Mouse (Mus musculus) kidney, postnatal 0 days (tissue): ENCODE measurements around the gene Hoxa3. TPM values are rescaled to one million over a fixed set of nuclear protein-coding genes. Genes with fewer than 3 reads are reported as not detected.

ENCODE experiments used
- ATAC-seq: fragments of 200-750 bp; cut with Nextera tagmentation; replicated peaks from 2 replicates; pipeline ENCODE4 v1.8.0; 2017; ENCODE audit warnings: low read depth, moderate number of reproducible peaks, moderate TSS enrichment, moderate library complexity; ENCODE audit not compliant: low FRiP score
- DNase-seq: peaks from one replicate; pipeline ENCODE4 v3.0.0-alpha.2; 2016; ENCODE audit warnings: low spot score
- H3K27ac ChIP-seq: fragments of 300-500 bp; sonication (generic); 2 replicates; pipeline ENCODE4 v1.5.1; 2014; ENCODE audit warnings: mild to moderate bottlenecking
- H3K27me3 ChIP-seq: fragments of 300-500 bp; sonication (generic); 2 replicates; pipeline ENCODE4 v1.6.1; 2014; ENCODE audit warnings: low read length, mixed read lengths; ENCODE audit not compliant: insufficient read depth
- H3K36me3 ChIP-seq: fragments of 300-500 bp; sonication (generic); 2 replicates; pipeline ENCODE4 v1.6.1; 2014; ENCODE audit warnings: low read length, mixed read lengths; ENCODE audit not compliant: insufficient read depth
- H3K4me1 ChIP-seq: fragments of 300-500 bp; sonication (generic); replicated peaks from 2 replicates; pipeline ENCODE4 v1.6.1; 2014; ENCODE audit warnings: antibody characterized with exemption, low read length, mixed read lengths; ENCODE audit not compliant: insufficient read depth
- H3K4me2 ChIP-seq: fragments of 300-500 bp; sonication (generic); 2 replicates; pipeline ENCODE4 v1.6.1; 2014; ENCODE audit warnings: mild to moderate bottlenecking, low read length, moderate library complexity, mixed read lengths
- H3K4me3 ChIP-seq: fragments of 300-500 bp; sonication (generic); replicated peaks from 2 replicates; pipeline ENCODE4 v1.5.1; 2014; ENCODE audit warnings: low read depth, low read length
- H3K9ac ChIP-seq: fragments of 300-500 bp; sonication (generic); 2 replicates; pipeline ENCODE4 v1.6.1; 2014; ENCODE audit warnings: low read depth, low read length
- H3K9me3 ChIP-seq: fragments of 300-500 bp; sonication (generic); replicated peaks from 2 replicates; pipeline ENCODE4 v1.6.1; 2016; ENCODE audit warnings: low read length, inconsistent platforms, mixed read lengths
- CTCF ChIP-seq: IDR thresholded peaks from 2 replicates; pipeline ENCODE4 v1.5.1; 2016; ENCODE audit warnings: antibody characterized with exemption, low read depth, mild to moderate bottlenecking, moderate library complexity
- WGBS: fragments of 180-500 bp; shearing (Covaris S2); extraction: QIAGEN DNeasy Blood & Tissue Kit; methylation state at CpG from one replicate; pipeline ENCODE4 v1.1.7; 2014; 5-methylcytosine and 5-hydroxymethylcytosine counted together
- polyA plus RNA-seq: library from polyadenylated mRNA; unstranded; fragments of >200 nt; fragmentation: Nextera tagmentation; extraction: Ambion mirVana; gene quantifications from 2 replicates; pipeline ENCODE4 v1.2.1, GENCODE M21; 2015

Gene Hoxa3
- polyA plus RNA-seq, 1 experiment from 2014 or later: 4.8 TPM

DNA sequence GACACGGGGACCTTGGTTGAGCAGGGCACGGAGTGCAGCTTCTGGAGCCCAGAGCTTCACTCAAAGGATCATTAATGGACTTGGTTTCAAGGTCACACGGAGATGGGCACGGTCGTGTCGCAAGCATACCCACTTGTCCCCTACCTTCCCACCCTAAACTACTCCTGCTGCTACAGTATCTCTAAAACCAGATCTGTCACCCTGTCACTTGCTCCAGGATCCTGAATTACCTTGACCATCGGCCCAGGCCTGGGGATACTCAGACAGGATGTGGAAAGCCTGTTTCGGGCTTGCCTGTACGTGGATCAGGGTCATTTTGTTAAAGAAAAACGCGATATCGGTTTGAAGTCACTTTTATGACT lies 3.5 kb downstream of the Hoxa3 start:
- 7% methylated on average over 12 of the region's 12 CpGs for WGBS
- H3K9ac ChIP-seq: peak overlapping the region; percentile 64
- DNase-seq: no peak
- 0 out of 2 replicates have a peak, but pooled peaks cover 4% of the 10 kb centered on the region for H3K36me3 ChIP-seq
- TF ChIP-seq CTCF: no peak
- peaks cover 47% of the 10 kb centered on the region for H3K4me1 ChIP-seq
- H3K9me3 ChIP-seq: no peaks in the 10 kb centered on the region
- H3K27ac ChIP-seq: peak overlapping the region; percentile 85
- peak overlapping the region; percentile 89 for H3K4me2 ChIP-seq
- peak overlapping the region; percentile 78 for H3K4me3 ChIP-seq
- ATAC-seq: no peak
- H3K27me3 ChIP-seq: no peaks in the 10 kb centered on the region

DNA sequence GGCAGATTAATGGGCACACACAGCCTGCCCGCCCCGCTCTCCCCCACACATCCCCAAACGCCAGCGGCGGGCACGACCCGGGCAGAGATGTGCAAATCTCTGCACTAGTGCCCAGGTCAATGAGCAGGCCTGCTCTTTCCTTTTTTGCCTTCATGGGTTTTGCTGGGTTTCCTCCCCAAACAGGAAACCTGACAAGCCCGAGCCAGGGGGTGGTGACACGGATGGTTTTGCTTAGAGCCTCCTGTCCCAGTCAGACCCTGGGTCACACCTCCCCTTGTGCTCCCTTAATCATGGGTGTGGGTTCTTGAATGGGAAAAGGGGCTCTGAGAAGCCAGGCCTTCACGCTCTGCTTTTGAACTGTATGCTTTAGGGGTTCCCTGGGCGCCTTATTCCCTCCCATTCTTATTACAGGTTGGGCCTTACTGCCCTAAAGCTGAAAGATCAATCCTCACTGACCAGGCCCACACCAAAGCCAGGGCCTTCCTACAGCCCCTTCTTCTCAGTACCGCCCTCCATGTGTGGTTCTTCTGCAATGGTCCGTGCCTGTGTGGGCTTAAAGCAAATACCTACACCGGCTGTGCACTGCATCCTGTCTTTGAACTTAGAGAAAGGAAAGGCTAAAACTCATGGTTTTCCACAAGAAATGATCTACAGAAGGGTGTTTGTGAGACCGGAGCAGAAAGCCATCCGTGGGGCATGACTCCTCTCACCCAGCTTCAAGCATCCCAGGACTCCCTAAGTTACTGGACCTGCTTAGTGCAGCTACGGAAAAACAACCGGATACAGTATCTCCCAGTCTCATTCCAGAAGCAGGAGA lies 4.1 kb downstream of the Hoxa3 start:
- H3K27ac ChIP-seq: peak overlapping the region; percentile 85
- peaks cover 42% of the 10 kb centered on the region for H3K4me1 ChIP-seq
- H3K27me3 ChIP-seq: no peaks in the 10 kb centered on the region
- H3K9me3 ChIP-seq: no peaks in the 10 kb centered on the region
- peak overlapping the region; percentile 64 for H3K9ac ChIP-seq
- 0 out of 2 replicates have a peak, but pooled peaks cover 4% of the 10 kb centered on the region for H3K36me3 ChIP-seq
- peak; percentile 64 for DNase-seq
- 5% methylated on average over 17 of the region's 18 CpGs for WGBS
- no peak for ATAC-seq
- H3K4me2 ChIP-seq: peak overlapping the region; percentile 89
- TF ChIP-seq CTCF: no peak
- peak overlapping the region; percentile 78 for H3K4me3 ChIP-seq

DNA sequence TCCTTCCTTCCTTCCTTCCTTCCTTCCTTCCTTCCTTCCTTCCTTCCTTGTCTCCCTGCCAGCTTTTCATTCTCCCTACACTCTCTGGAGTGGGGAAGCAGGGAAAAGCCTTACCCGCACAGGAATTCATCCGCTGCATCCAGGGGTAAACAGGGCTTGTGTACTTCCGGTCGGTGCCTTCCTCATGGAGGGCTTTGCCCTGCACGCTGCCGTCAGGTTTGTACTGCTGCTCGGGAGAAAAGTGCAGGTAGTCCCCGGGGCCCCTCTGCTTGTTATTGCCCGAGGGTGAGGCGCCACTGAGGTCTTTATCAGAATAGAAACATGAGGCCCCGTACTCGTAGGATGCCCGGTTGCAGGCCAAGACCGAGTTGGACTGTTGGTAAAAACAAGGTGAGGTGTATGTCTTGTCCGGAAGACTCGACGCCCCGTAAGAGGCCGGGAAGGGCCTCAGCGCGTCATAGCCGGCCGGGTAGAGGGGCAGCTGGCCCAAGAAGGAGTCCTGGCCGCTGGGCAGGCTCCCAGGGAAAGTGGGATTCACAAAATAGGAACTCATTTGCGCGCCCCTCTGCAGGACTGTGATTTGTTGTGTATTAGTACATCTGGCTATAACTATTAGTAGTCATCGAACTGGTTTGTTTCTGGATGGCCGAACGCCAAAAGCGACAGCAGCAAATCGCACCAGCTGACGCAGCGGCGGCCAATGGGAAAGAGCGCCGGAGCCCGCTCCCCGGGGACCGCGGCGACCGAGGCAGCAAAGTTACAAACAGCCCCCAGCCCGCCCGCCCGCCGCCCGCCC lies 4.9 kb downstream of the Hoxa3 start, which contains the start of gene Hoxa6:
TSS of gene Hoxa6 (minus strand) at position 651 of the 796 bp plus-strand sequence.
- no peak for ATAC-seq

GRCm38 (mm10) chr6:52207684-52207976 lies 5.5 kb downstream of the Hoxa3 start:
- ATAC-seq: no peak
- H3K4me1 ChIP-seq: peaks cover 44% of the 10 kb centered on the region
- H3K9ac ChIP-seq: peak overlapping the region; percentile 47; the same call in 1 of the 2 replicates

More for the DNA sequence above, 4.9 kb downstream of the Hoxa3 start, which contains the start of gene Hoxa6:
- Histone ChIP-seq H3K4me2 (peak within 1 kb of the TSS; percentile 89), H3K9me3 (no peaks in the 10 kb centered on the region), H3K27me3 (no peaks in the 10 kb centered on the region), H3K36me3 (0 out of 2 replicates have a peak, but pooled peaks cover 7% of the 10 kb centered on the region), H3K27ac (peak within 1 kb of the TSS; percentile 85), H3K9ac (peak within 1 kb of the TSS; percentile 64), H3K4me3 (peak within 1 kb of the TSS; percentile 78), H3K4me1 (peaks cover 42% of the 10 kb centered on the region)
- DNase-seq: peak; percentile 79
- WGBS: 2% methylated on average over 47 of the region's 47 CpGs
- no peak for TF ChIP-seq CTCF

GRCm38 (mm10) chr6:52206882-52207683 lies 6.1 kb downstream of the Hoxa3 start:
- DNase-seq (no peak), ATAC-seq (no peak)
- Histone ChIP-seq H3K27ac (peak overlapping the region; percentile 15; the same call in 1 of the 2 replicates), H3K9ac (peak overlapping the region; percentile 47; the same call in 1 of the 2 replicates), H3K9me3 (no peaks in the 10 kb centered on the region), H3K4me3 (no peak overlapping the region), H3K27me3 (no peaks in the 10 kb centered on the region), H3K36me3 (0 out of 2 replicates have a peak, but pooled peaks cover 7% of the 10 kb centered on the region), H3K4me2 (peak overlapping the region; percentile 89), H3K4me1 (peaks cover 44% of the 10 kb centered on the region)
- WGBS: 36% methylated on average over 4 of the region's 4 CpGs
- no peak for TF ChIP-seq CTCF

More at GRCm38 (mm10) chr6:52207684-52207976, 5.5 kb downstream of the Hoxa3 start:
- Histone ChIP-seq H3K27ac (peak overlapping the region; percentile 15; the same call in 1 of the 2 replicates), H3K9me3 (no peaks in the 10 kb centered on the region), H3K36me3 (0 out of 2 replicates have a peak, but pooled peaks cover 7% of the 10 kb centered on the region), H3K27me3 (no peaks in the 10 kb centered on the region), H3K4me3 (no peak overlapping the region), H3K4me2 (peak overlapping the region; percentile 89)
- peak; percentile 68 for DNase-seq
- TF ChIP-seq CTCF: no peak
